Mouse (Mus musculus) heart, adult 2 months (tissue): Measurements from ENCODE around the gene Plcb4. TPM values are rescaled to one million over a fixed set of nuclear protein-coding genes. Genes with fewer than 3 reads are reported as not detected.

Experiments
- DNase-seq, 2 experiments: peaks; one replicate each; pipeline ENCODE4 v3.0.0; 2021
- H3K27ac ChIP-seq: fragments of 200-600 bp; 2 replicates; pipeline ENCODE4 v1.8.1; 2022
- H3K27me3 ChIP-seq: fragments of 200-500 bp; 2 replicates; pipeline ENCODE4 v1.6.1; 2012; ENCODE audit warnings: mild to moderate bottlenecking, low read length, inconsistent platforms, mixed read lengths; ENCODE audit not compliant: control insufficient read depth, insufficient read depth
- H3K36me3 ChIP-seq: fragments of 200-500 bp; 2 replicates; pipeline ENCODE4 v1.6.1; 2012; ENCODE audit warnings: low read length, inconsistent platforms; ENCODE audit not compliant: control insufficient read depth, insufficient read depth
- H3K4me1 ChIP-seq: fragments of 200-500 bp; 2 replicates; pipeline ENCODE4 v1.6.1; 2011; ENCODE audit warnings: low read length; ENCODE audit not compliant: control insufficient read depth, insufficient read depth
- H3K4me3 ChIP-seq: fragments of 200-600 bp; 2 replicates; pipeline ENCODE4 v1.8.1; 2022
- H3K79me2 ChIP-seq: fragments of 200-500 bp; replicated peaks from 2 replicates; pipeline ENCODE4 v1.6.1; 2012; ENCODE audit warnings: mild to moderate bottlenecking, inconsistent platforms, low read length, moderate library complexity, mixed read lengths; ENCODE audit not compliant: control insufficient read depth, insufficient read depth
- H3K9ac ChIP-seq: fragments of 200-500 bp; 2 replicates; pipeline ENCODE4 v1.6.1; 2012; ENCODE audit warnings: low read depth, mild to moderate bottlenecking, control low read depth, inconsistent platforms, low read length, mixed read lengths
- CTCF ChIP-seq: fragments of 200-600 bp; IDR thresholded peaks from 2 replicates; pipeline ENCODE4 v1.8.1; 2022; ENCODE audit warnings: antibody characterized with exemption, mild to moderate bottlenecking, moderate library complexity
- EP300 ChIP-seq: fragments of 200-500 bp; IDR thresholded peaks from 2 replicates; pipeline ENCODE4 v1.6.1; 2011; ENCODE audit warnings: low read depth, low read length, control low read depth; ENCODE audit not compliant: insufficient read depth
- POLR2A ChIP-seq: fragments of 200-500 bp; IDR thresholded peaks from 2 replicates; pipeline ENCODE4 v1.6.1; 2011; ENCODE audit warnings: mild to moderate bottlenecking, low read depth, low read length, control low read depth; ENCODE audit not compliant: insufficient read depth
- WGBS: fragments of 180-500 bp; shearing (Covaris S2); methylation state at CpG from one replicate; pipeline ENCODE4 v1.1.7; 2018; 5-methylcytosine and 5-hydroxymethylcytosine counted together
- intact Hi-C: fragments of 180-260 bp; cut with DNase I; formaldehyde crosslinking; loops from one replicate; pipeline ENCODE4 v1.15.1; 2025
- polyA plus RNA-seq: library from polyadenylated mRNA; depleted of rRNA; stranded (reverse); fragments of >200 nt; gene quantifications from 2 replicates; pipeline ENCODE4 v1.2.3, GENCODE M21; 2012
- total RNA-seq, 2 experiments: library from RNA; stranded (reverse); gene quantifications; 2 replicates each; pipeline ENCODE4 v1.2.3; 2021

The Plcb4 gene
- total and polyA plus RNA-seq, 3 experiments = 23.1 to 60.2 (median 55.0) TPM

DNA sequence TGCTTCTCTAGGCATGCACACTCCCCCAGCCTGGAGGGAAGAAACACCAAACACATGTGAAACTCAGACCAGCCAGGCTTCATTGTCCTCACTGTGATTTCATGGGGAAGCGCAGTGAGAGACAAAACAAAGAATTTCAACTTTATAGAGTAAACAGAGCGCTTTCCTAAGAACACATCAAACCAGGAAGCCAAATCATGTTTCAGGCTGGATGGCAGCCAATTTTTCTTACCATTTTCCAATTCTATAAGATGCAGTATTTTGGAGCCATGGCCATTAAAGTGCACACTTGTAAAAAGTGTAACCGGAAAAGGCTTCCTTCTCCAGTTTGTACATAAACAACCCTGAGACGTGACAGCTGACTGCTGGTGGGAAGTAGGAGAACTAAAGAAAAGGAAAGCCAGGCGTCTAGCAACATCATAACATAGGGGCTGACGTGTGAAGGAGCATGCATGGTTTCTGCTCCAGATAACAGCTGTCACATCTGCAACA is 221.5 kb downstream of the Plcb4 start:
- Histone ChIP-seq H3K4me1 (peaks cover 4% of the 10 kb centered on the region), H3K9ac (no peak overlapping the region), H3K4me3 (no peak overlapping the region), H3K27me3 (no peaks in the 10 kb centered on the region), H3K27ac (no peak overlapping the region), H3K36me3 (peaks cover 6% of the 10 kb centered on the region), H3K79me2 (peaks cover 3% of the 10 kb centered on the region)
- intact Hi-C loops = no loop called here
- DNase-seq = no peak
- 44% methylated on average over 6 of the region's 6 CpGs for WGBS
- no peak for TF ChIP-seq EP300
- TF ChIP-seq POLR2A = no peak
- no peak for TF ChIP-seq CTCF

DNA sequence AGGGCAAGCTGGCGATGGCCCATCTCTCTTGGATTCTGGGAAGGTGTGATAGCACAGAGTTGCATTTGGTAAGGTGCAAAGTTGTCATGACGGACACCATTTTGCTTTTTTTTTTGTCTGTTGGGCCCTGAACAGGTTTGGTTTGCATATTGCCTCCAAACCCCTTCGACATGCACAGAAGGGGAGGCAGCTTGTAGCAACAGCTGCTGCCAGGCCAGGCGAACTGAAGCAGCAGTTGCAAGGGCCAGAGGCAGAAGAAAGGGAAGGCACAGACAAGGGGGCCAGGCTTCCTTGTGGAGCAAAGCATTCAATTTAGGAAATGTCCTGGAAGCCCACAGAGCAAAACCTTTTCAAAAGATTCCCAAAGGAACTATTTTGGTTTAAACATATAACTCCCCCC is 224.5 kb downstream of the Plcb4 start:
- 89% methylated on average over 4 of the region's 4 CpGs for WGBS
- no peak for DNase-seq
- intact Hi-C loops = no loop called here

DNA sequence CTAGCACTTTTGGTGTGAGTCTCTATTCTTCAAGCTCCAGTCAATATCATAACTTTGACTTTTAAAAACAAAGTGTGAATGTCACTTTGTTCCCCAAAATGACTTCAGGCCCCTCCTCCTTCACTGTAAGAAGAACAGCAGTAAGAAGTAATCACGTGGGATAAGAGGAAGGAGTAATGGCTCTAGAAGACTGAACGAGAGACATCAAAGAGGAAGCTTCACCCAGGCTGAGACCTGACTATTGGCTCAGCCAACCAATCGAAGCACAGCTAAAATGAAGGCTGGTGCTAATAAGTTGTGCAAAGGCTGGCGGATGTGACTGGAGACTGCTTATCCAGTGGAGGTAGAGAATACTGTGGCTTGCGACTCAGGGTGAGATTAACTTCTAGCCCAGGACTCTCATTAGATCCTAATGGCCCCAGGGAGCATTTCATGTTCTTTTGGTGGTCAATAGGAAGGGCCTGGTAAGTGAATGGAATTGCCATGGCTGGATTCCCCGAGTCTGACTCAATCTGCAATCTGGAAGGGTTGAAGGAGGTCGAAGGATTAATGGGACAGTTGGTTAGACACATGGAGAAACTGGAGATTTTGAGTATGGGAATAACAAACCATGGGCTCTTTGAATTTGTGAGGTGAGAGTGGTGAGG is 225.8 kb downstream of the Plcb4 start:
- Histone ChIP-seq H3K9ac (no peak overlapping the region), H3K4me3 (no peak overlapping the region), H3K4me1 (peaks cover 7% of the 10 kb centered on the region), H3K36me3 (peaks cover 4% of the 10 kb centered on the region), H3K79me2 (peaks cover 2% of the 10 kb centered on the region; the same call in 1 of the 2 replicates), H3K27me3 (no peaks in the 10 kb centered on the region), H3K27ac (no peak overlapping the region)
- TF ChIP-seq EP300 (no peak), POLR2A (no peak), CTCF (no peak)
- intact Hi-C loops = no loop called here
- no peak for DNase-seq
- WGBS = 84% methylated on average over 7 of the region's 7 CpGs

More for the DNA sequence above, 224.5 kb downstream of the Plcb4 start:
- Histone ChIP-seq H3K9ac (no peak overlapping the region), H3K27me3 (no peaks in the 10 kb centered on the region), H3K27ac (no peak overlapping the region), H3K36me3 (peaks cover 6% of the 10 kb centered on the region), H3K4me3 (no peak overlapping the region), H3K79me2 (peaks cover 2% of the 10 kb centered on the region; the same call in 1 of the 2 replicates), H3K4me1 (peaks cover 7% of the 10 kb centered on the region)
- no peak for TF ChIP-seq EP300
- no peak for TF ChIP-seq POLR2A
- TF ChIP-seq CTCF = no peak

DNA sequence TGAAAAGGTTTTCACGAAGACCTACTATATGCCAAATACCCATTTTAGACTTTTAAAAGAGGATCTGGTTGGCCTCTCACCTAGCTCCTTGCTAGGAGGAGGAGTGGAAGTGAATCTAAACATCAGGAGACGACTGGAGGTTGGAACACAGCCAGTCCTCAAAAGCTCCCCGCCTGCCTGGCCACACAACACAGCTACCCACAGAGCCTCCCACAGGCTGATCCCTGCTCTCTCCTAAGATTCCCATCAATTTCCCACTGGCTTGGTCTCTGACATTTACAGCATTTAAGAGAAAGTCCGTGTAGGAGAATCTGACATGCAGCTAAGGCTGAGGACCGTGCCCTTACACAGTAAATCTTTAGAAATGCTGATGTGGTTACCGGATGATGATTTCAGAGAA is 226.8 kb downstream of the Plcb4 start:
- no peak for TF ChIP-seq POLR2A
- Histone ChIP-seq H3K27me3 (no peaks in the 10 kb centered on the region), H3K9ac (no peak overlapping the region), H3K79me2 (peaks cover 2% of the 10 kb centered on the region; the same call in 1 of the 2 replicates), H3K36me3 (no peaks in the 10 kb centered on the region; the same call in 1 of the 2 replicates), H3K4me3 (no peak overlapping the region), H3K4me1 (peaks cover 6% of the 10 kb centered on the region), H3K27ac (no peak overlapping the region)
- intact Hi-C loops = no loop called here
- 53% methylated on average over 6 of the region's 6 CpGs for WGBS
- DNase-seq = peak in 1 of 2 experiments; percentile 14

DNA sequence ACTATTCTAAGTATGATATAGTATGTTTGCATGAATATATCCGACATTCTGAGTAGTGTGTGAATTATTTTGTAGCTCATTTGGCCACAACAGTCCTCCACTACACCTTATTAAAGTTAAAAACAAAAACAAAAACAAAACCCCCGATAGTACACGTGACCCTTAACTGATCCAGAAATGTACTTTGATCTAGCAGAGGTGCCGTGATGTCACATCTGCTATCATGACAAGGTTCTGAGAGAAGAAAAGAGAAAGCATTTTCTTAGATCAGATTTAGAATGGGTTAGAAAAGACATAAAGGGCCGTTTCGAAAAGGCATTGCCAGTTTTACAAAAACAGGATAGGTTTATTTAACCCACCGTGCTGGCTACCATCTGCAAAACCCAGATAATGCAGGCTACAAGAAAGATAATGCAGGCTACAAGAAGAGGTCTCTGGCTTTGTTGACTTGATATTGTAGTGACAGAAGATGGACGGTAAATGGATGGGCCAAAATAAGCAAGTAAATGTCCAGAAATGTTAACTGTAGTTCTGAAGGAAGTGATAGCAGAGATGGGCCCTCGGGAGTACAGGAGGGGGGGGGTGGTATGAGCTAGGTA is 227.4 kb downstream of the Plcb4 start:
- intact Hi-C loops = no loop called here
- H3K27ac ChIP-seq = no peak overlapping the region
- WGBS = 70% methylated on average over 9 of the region's 9 CpGs
- H3K36me3 ChIP-seq = no peaks in the 10 kb centered on the region; the same call in 1 of the 2 replicates
- H3K79me2 ChIP-seq = peaks cover 2% of the 10 kb centered on the region; the same call in 1 of the 2 replicates
- H3K27me3 ChIP-seq = no peaks in the 10 kb centered on the region
- TF ChIP-seq POLR2A (no peak), EP300 (no peak), CTCF (no peak)
- peaks cover 6% of the 10 kb centered on the region for H3K4me1 ChIP-seq
- H3K9ac ChIP-seq = no peak overlapping the region
- H3K4me3 ChIP-seq = no peak overlapping the region
- no peak for DNase-seq

DNA sequence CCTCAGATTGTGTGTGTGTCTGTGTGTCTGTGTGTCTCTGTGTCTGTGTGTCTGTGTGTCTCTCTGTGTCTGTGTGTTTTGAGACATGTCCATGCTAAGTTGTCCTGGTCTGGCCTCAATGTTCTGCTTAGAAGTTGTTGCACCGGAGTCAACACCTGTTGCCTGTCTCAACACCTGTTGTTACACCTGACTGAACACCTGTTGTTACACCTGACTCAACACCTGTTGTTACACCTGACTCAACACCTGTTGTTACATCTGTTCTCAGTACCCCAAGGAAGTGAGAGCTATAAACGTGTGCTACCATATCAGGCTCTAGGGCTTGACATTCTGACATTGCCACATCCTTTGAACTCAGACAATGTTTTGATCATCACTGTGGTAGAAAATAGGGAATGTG is 229.0 kb downstream of the Plcb4 start:
- 63% methylated on average over 2 of the region's 2 CpGs for WGBS

More for the DNA sequence above, 229.0 kb downstream of the Plcb4 start:
- H3K4me3 ChIP-seq = no peak overlapping the region
- no peak for TF ChIP-seq CTCF
- H3K36me3 ChIP-seq = no peaks in the 10 kb centered on the region; the same call in 1 of the 2 replicates
- H3K79me2 ChIP-seq = peaks cover 2% of the 10 kb centered on the region; the same call in 1 of the 2 replicates
- H3K27ac ChIP-seq = no peak overlapping the region
- H3K9ac ChIP-seq = no peak overlapping the region
- H3K27me3 ChIP-seq = no peaks in the 10 kb centered on the region
- intact Hi-C loops = no loop called here
- no peak for DNase-seq
- H3K4me1 ChIP-seq = peaks cover 6% of the 10 kb centered on the region
